Mouse (Mus musculus): Measurements from ENCODE around the gene Pkp2.
"Not testable (repeated sequence)": the region's sequence is repeated elsewhere in the genome, so short reads cannot be mapped to it uniquely, and the experiment has no call there.

Gene Pkp2

GRCm38 (mm10) chr16:16213079-16213760 lies at the start of gene Pkp2:
Gene Pkp2 (plus strand): TSS chr16:16213318.
- no peak for DNase-seq (ENCODE audit: low read depth in 1 of 2, low spot score in 2 of 2)

- DNase-seq (ENCODE audit: low read depth in 1 of 2, low spot score in 2 of 2) = no peak
Measured at GRCm38 (mm10) chr16:16197374-16197773, 15.7 kb upstream of the Pkp2 start.

GRCm38 (mm10) chr16:16201991-16202390 lies 11.1 kb upstream of the Pkp2 start:
- DNase-seq (ENCODE audit: low read depth in 1 of 2, low spot score in 2 of 2) = not testable (repeated sequence)

- DNase-seq (ENCODE audit: low read depth in 1 of 2, low spot score in 2 of 2) = no peak
Measured at GRCm38 (mm10) chr16:16204648-16205047, 8.5 kb upstream of the Pkp2 start.

- DNase-seq (ENCODE audit: low read depth in 1 of 2, low spot score in 2 of 2) = no peak
Measured at GRCm38 (mm10) chr16:16212723-16213078, 417 bp upstream of the Pkp2 start.

GRCm38 (mm10) chr16:16213761-16214305 lies 715 bp downstream of the Pkp2 start:
- no peak for DNase-seq (ENCODE audit: low read depth in 1 of 2, low spot score in 2 of 2)

GRCm38 (mm10) chr16:16215645-16216387 lies 2.7 kb downstream of the Pkp2 start:
- no peak for DNase-seq (ENCODE audit: low read depth in 1 of 2, low spot score in 2 of 2)

- no peak for DNase-seq (ENCODE audit: low read depth in 1 of 2, low spot score in 2 of 2)
Measured at GRCm38 (mm10) chr16:16216934-16217333, 3.8 kb downstream of the Pkp2 start.

- DNase-seq (ENCODE audit: low read depth in 1 of 2, low spot score in 2 of 2) = no peak
Measured at GRCm38 (mm10) chr16:16219835-16220234, 6.7 kb downstream of the Pkp2 start.

GRCm38 (mm10) chr16:16222651-16223050 lies 9.5 kb downstream of the Pkp2 start:
- no peak for DNase-seq (ENCODE audit: low read depth in 1 of 2, low spot score in 2 of 2)

GRCm38 (mm10) chr16:16224506-16224924 lies 11.4 kb downstream of the Pkp2 start:
- no peak for DNase-seq (ENCODE audit: low read depth in 1 of 2, low spot score in 2 of 2)

- DNase-seq (ENCODE audit: low read depth in 1 of 2, low spot score in 2 of 2) = no peak
Measured at GRCm38 (mm10) chr16:16225828-16226227, 12.7 kb downstream of the Pkp2 start.

- DNase-seq (ENCODE audit: low read depth in 1 of 2, low spot score in 2 of 2) = no peak
Measured at GRCm38 (mm10) chr16:16230439-16230838, 17.3 kb downstream of the Pkp2 start.

GRCm38 (mm10) chr16:16233919-16234318 lies 20.8 kb downstream of the Pkp2 start:
- no peak for DNase-seq (ENCODE audit: low read depth in 1 of 2, low spot score in 2 of 2)

GRCm38 (mm10) chr16:16236681-16237080 lies 23.6 kb downstream of the Pkp2 start:
- DNase-seq (ENCODE audit: low read depth in 1 of 2, low spot score in 2 of 2) = not testable (repeated sequence)

- DNase-seq (ENCODE audit: low read depth in 1 of 2, low spot score in 2 of 2) = no peak
Measured at GRCm38 (mm10) chr16:16238356-16238755, 25.2 kb downstream of the Pkp2 start.

- DNase-seq (ENCODE audit: low read depth in 1 of 2, low spot score in 2 of 2) = no peak
Measured at GRCm38 (mm10) chr16:16244711-16245110, 31.6 kb downstream of the Pkp2 start.

GRCm38 (mm10) chr16:16250470-16250869 lies 37.4 kb downstream of the Pkp2 start:
- no peak for DNase-seq (ENCODE audit: low read depth in 1 of 2, low spot score in 2 of 2)

GRCm38 (mm10) chr16:16253326-16254074 lies 40.4 kb downstream of the Pkp2 start:
- DNase-seq (ENCODE audit: low read depth in 1 of 2, low spot score in 2 of 2) = no peak

- DNase-seq (ENCODE audit: low read depth in 1 of 2, low spot score in 2 of 2) = no peak
Measured at GRCm38 (mm10) chr16:16255217-16255616, 42.1 kb downstream of the Pkp2 start.

- DNase-seq (ENCODE audit: low read depth in 1 of 2, low spot score in 2 of 2) = no peak
Measured at GRCm38 (mm10) chr16:16255874-16256273, 42.8 kb downstream of the Pkp2 start.

GRCm38 (mm10) chr16:16256672-16257071 lies 43.6 kb downstream of the Pkp2 start:
- no peak for DNase-seq (ENCODE audit: low read depth in 1 of 2, low spot score in 2 of 2)

All from monocyte, adult 2 months (primary cell).